Mouse (Mus musculus) thymus, adult 2 months (tissue): Measurements from ENCODE around the gene Olfr139.

Experiments
- CTCF ChIP-seq: fragments of 200-500 bp; IDR thresholded peaks from 2 replicates; pipeline ENCODE4 v1.5.1; 2012; ENCODE audit warnings: mild to moderate bottlenecking, control low read depth, low read length, moderate library complexity, borderline replicate concordance; ENCODE audit not compliant: control insufficient read depth, poor library complexity, insufficient read depth; ENCODE audit errors: extremely low read depth
- POLR2A ChIP-seq: fragments of 200-500 bp; IDR thresholded peaks from 2 replicates; pipeline ENCODE4 v1.6.1; 2012; ENCODE audit warnings: mild to moderate bottlenecking, low read length, control low read depth, moderate library complexity; ENCODE audit not compliant: control insufficient read depth, poor library complexity, insufficient read depth; ENCODE audit errors: extremely low read depth

- no peak for TF ChIP-seq CTCF
- no peak for TF ChIP-seq POLR2A
Observed at GRCm38 (mm10) chr11:74069655-74070054, 13.3 kb upstream of the Olfr139 start, which contains the start of gene Zfp616.
